Mouse (Mus musculus): ENCODE measurements at regions not wholly inside any gene's neighbourhood (a gene's known extent, or its start where the extent isn't known, plus 50 kb on each side); places are given as distances from the start of the nearest gene placed in this dataset.

DNA sequence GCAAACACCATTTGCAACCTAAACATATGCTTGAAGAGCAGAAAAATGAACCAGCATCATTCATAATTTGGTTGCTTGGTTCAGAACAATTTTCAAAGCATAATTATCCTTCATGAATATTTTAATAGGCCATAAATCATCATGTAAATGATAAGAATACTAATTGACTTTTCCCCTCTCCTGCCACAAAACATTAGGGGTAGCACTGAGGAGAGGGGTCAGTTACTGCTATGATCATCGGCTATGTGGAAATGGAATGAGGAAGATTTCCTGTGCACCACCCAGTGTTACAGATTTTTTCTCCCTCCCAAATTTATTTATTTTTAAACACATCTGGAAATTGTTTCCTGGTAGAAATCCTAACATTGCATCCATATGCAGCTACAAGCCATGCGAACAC, 98.4 kb upstream of the Impg1 start:
- TF ChIP-seq MAX (IDR thresholded peaks at IDR 0.05; ENCODE audit: low read depth) (no peak), TCF12 (IDR thresholded peaks at IDR 0.05; ENCODE audit: insufficient read depth, poor library complexity, severe bottlenecking) (no peak), POLR2A (IDR thresholded peaks at IDR 0.05; ENCODE audit: insufficient read length, low read depth) (no peak), POLR2AphosphoS2 (IDR thresholded peaks at IDR 0.05; ENCODE audit: insufficient read length, low read depth) (no peak), USF1 (IDR thresholded peaks at IDR 0.05; ENCODE audit: low read depth) (no peak), MYOD1 (IDR thresholded peaks at IDR 0.05; ENCODE audit: control insufficient read depth in 1 of 3, insufficient read length in 2 of 3, low read depth in 2 of 3) (no peak), E2F4 (IDR thresholded peaks at IDR 0.05; ENCODE audit: insufficient read depth) (no peak), CEBPB (IDR thresholded peaks at IDR 0.05; ENCODE audit: insufficient read depth, poor library complexity, severe bottlenecking) (no peak)
